Mouse (Mus musculus): ENCODE results near the gene Scin.

DNA sequence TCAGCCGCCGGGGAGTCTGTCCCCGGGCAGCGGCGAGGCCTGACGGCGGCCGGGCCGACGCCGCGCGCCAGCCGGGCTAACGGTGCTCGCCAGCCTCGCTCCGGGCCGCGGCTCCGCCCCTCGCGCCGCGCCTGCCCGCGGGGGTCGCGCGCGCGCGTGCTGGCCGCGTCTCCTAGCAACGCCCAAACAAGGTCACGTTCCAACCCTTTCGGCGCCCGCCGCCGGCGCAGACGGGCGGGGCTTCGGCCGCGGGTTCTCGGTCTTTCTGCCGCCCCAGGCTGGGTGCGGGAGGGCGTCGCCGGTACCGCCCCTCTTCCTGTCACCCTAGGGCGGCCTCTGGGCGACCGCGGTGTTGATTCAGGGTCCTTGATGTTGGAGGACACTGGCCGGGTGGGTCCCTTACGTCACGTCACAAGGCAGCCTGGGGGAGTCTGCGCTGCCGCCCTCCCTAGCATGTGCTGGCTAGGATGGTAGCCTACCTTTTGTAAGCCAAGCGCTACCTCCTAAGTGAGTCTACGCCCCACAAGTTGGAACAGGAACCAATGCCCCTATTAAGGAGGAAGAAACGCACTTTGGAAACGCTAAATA, 96.1 kb downstream of the Scin start, which contains the start of gene Arl4a:
- TF ChIP-seq GATA1 (IDR thresholded peaks at IDR 0.05; ENCODE audit: borderline replicate concordance, low read length): no peak
- no peak for TF ChIP-seq CTCF (IDR thresholded peaks at IDR 0.05; ENCODE audit: low read depth, low read length)
